Mouse (Mus musculus) kidney, embryonic 16.5 days (tissue): ENCODE results near the gene Pigk. TPM values are rescaled to one million over a fixed set of nuclear protein-coding genes. Genes with fewer than 3 reads are reported as not detected.
A peak's percentile ranks its signal among the peaks of the same experiment; 100 is the strongest.

Experiments
- ATAC-seq: fragments of 200-750 bp; cut with Nextera tagmentation; 2 replicates; pipeline ENCODE4 v1.8.0; 2017; ENCODE audit warnings: moderate TSS enrichment; ENCODE audit not compliant: low FRiP score, low TSS enrichment
- H3K27ac ChIP-seq: fragments of 300-500 bp; sonication (generic); 2 replicates; pipeline ENCODE4 v1.5.1; 2014; ENCODE audit warnings: low read length
- H3K27me3 ChIP-seq: fragments of 300-500 bp; sonication (generic); 2 replicates; pipeline ENCODE4 v1.6.1; 2014; ENCODE audit warnings: low read length, control low read depth, mixed read lengths; ENCODE audit not compliant: insufficient read depth
- H3K36me3 ChIP-seq: fragments of 300-500 bp; sonication (generic); 2 replicates; pipeline ENCODE4 v1.6.1; 2014; ENCODE audit warnings: low read length, control low read depth, mixed read lengths; ENCODE audit not compliant: insufficient read depth
- H3K4me1 ChIP-seq: fragments of 300-500 bp; sonication (generic); 2 replicates; pipeline ENCODE4 v1.6.1; 2014; ENCODE audit warnings: low read length, control low read depth, mixed read lengths; ENCODE audit not compliant: insufficient read depth
- H3K4me2 ChIP-seq: fragments of 300-500 bp; sonication (generic); replicated peaks from 2 replicates; pipeline ENCODE4 v1.6.1; 2014; ENCODE audit warnings: low read depth, low read length
- H3K4me3 ChIP-seq: fragments of 300-500 bp; sonication (generic); 2 replicates; pipeline ENCODE4 v1.5.1; 2014; ENCODE audit warnings: mild to moderate bottlenecking, low read length
- H3K9ac ChIP-seq: fragments of 300-500 bp; sonication (generic); replicated peaks from 2 replicates; pipeline ENCODE4 v1.6.1; 2014; ENCODE audit warnings: low read length
- H3K9me3 ChIP-seq: fragments of 300-500 bp; sonication (generic); 2 replicates; pipeline ENCODE4 v1.6.1; 2016; ENCODE audit warnings: low read length, control low read depth
- WGBS: fragments of 180-500 bp; shearing (Covaris S2); extraction: QIAGEN DNeasy Blood & Tissue Kit; methylation state at CpG from one replicate; pipeline ENCODE4 v1.1.7; 2014; 5-methylcytosine and 5-hydroxymethylcytosine counted together
- polyA plus RNA-seq: library from polyadenylated mRNA; unstranded; fragments of >200 nt; fragmentation: Nextera tagmentation; extraction: Ambion mirVana; gene quantifications from 2 replicates; pipeline ENCODE4 v1.2.1, GENCODE M21; 2015

Pigk gene
- polyA plus RNA-seq, 1 experiment from 2014 or later, result 43.9 TPM

GRCm38 (mm10) chr3:152971373-152971772 is 257.5 kb downstream of the Pigk start:
- Histone ChIP-seq H3K27me3 (no peaks in the 10 kb centered on the region), H3K4me1 (no peaks in the 10 kb centered on the region), H3K9ac (no peak overlapping the region), H3K9me3 (no peaks in the 10 kb centered on the region), H3K36me3 (no peaks in the 10 kb centered on the region), H3K27ac (no peak overlapping the region), H3K4me3 (no peak overlapping the region), H3K4me2 (no peak overlapping the region)
- WGBS, result 82% methylated on average over 4 of the region's 4 CpGs
- ATAC-seq, result no peak

- no peak overlapping the region for H3K27ac ChIP-seq
- H3K9me3 ChIP-seq, result no peaks in the 10 kb centered on the region
- WGBS, result 69% methylated on average over 11 of the region's 11 CpGs
- peaks cover 15% of the 10 kb centered on the region for H3K4me1 ChIP-seq
- H3K4me2 ChIP-seq, result no peak overlapping the region
- no peak for ATAC-seq
- H3K9ac ChIP-seq, result no peak overlapping the region
- H3K27me3 ChIP-seq, result peaks cover 9% of the 10 kb centered on the region
- H3K36me3 ChIP-seq, result no peaks in the 10 kb centered on the region
- H3K4me3 ChIP-seq, result no peak overlapping the region
Observed at GRCm38 (mm10) chr3:152979481-152980092, 265.7 kb downstream of the Pigk start.

DNA sequence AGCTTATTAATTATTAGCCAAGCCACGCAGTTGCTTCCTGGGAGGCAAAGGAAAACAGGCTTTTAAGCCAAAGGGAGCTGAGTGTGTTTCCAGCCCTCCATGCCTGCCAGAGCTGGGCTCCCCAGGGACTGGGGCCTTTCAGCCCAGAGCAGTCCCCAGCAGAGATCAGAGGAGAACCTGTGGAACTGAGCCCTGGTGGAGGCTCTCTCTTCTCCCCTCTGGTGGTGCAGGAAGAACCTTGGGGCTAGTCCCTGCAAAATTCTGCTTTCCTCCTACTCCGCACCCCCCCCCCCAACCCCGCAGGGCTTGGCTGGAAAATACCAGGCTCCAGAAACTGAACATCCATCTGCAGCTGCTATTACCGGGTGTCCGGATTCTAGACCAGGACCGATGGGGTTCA is 266.5 kb downstream of the Pigk start:
- H3K9me3 ChIP-seq, result no peaks in the 10 kb centered on the region
- peak; percentile 75 for ATAC-seq
- no peak overlapping the region for H3K27ac ChIP-seq
- no peaks in the 10 kb centered on the region for H3K36me3 ChIP-seq
- peaks cover 9% of the 10 kb centered on the region for H3K27me3 ChIP-seq
- H3K9ac ChIP-seq, result peak overlapping the region; percentile 14; the same call in 1 of the 2 replicates
- H3K4me2 ChIP-seq, result peak overlapping the region; percentile 62
- WGBS, result 9% methylated on average over 6 of the region's 6 CpGs
- H3K4me3 ChIP-seq, result peak overlapping the region; percentile 49
- H3K4me1 ChIP-seq, result peaks cover 15% of the 10 kb centered on the region

GRCm38 (mm10) chr3:152980978-152981974 is 267.4 kb downstream of the Pigk start:
- Histone ChIP-seq H3K9me3 (no peaks in the 10 kb centered on the region), H3K36me3 (no peaks in the 10 kb centered on the region), H3K4me3 (peak overlapping the region; percentile 49), H3K27me3 (peaks cover 9% of the 10 kb centered on the region), H3K4me2 (peak overlapping the region; percentile 62), H3K9ac (peak overlapping the region; percentile 50), H3K4me1 (peaks cover 15% of the 10 kb centered on the region), H3K27ac (no peak overlapping the region)
- WGBS, result under 1% methylated on average over 47 of the region's 47 CpGs
- ATAC-seq, result peak; percentile 89

GRCm38 (mm10) chr3:152981988-152982387 is 268.1 kb downstream of the Pigk start, which contains the start of gene St6galnac5:
Gene St6galnac5 (minus strand): TSS chr3:152982246.
- Histone ChIP-seq H3K4me1 (peaks cover 15% of the 10 kb centered on the region), H3K36me3 (no peaks in the 10 kb centered on the region), H3K27ac (no peak within 1 kb of the TSS), H3K4me3 (peak within 1 kb of the TSS; percentile 49), H3K4me2 (peak within 1 kb of the TSS; percentile 62), H3K27me3 (peaks cover 9% of the 10 kb centered on the region), H3K9me3 (no peaks in the 10 kb centered on the region), H3K9ac (peak within 1 kb of the TSS; percentile 50)
- WGBS, result under 1% methylated on average over 17 of the region's 17 CpGs
- peak; percentile 26; the same call in 1 of the 2 replicates for ATAC-seq

DNA sequence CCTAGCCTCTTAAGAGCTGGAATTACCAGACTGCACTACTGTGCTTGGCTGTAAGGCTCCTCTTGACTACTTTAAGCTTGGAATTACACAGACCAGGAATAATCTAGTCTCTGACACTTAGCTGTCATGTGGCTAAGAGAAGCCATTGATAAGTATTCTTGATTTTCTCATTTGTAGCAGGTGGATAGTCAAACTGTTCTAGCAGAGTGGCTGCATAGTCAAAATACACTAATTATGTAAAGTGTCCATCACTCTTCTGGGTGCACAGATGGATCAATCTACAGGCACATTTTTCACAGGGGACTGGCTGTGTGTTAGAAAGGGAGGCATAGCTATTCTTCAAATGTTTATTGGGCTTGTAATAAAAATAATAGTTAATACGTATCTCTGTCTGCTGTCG is 276.9 kb downstream of the Pigk start:
- Histone ChIP-seq H3K36me3 (no peaks in the 10 kb centered on the region), H3K27me3 (no peaks in the 10 kb centered on the region), H3K9me3 (no peaks in the 10 kb centered on the region), H3K9ac (no peak overlapping the region), H3K4me2 (no peak overlapping the region), H3K27ac (no peak overlapping the region), H3K4me1 (no peaks in the 10 kb centered on the region), H3K4me3 (no peak overlapping the region)
- 82% methylated on average over 2 of the region's 2 CpGs for WGBS
- ATAC-seq, result no peak

- no peak for ATAC-seq
Observed at GRCm38 (mm10) chr3:152993608-152994007, 279.7 kb downstream of the Pigk start.

GRCm38 (mm10) chr3:152998106-152998505 is 284.2 kb downstream of the Pigk start:
- H3K4me2 ChIP-seq, result no peak overlapping the region
- H3K36me3 ChIP-seq, result no peaks in the 10 kb centered on the region
- WGBS, result 42% methylated on average over 5 of the region's 5 CpGs
- 0 out of 2 replicates have a peak, but pooled peaks cover 2% of the 10 kb centered on the region for H3K4me1 ChIP-seq
- no peaks in the 10 kb centered on the region for H3K27me3 ChIP-seq
- no peak; the same call in 1 of the 2 replicates for ATAC-seq
- no peak overlapping the region for H3K27ac ChIP-seq
- H3K4me3 ChIP-seq, result no peak overlapping the region
- no peak overlapping the region for H3K9ac ChIP-seq
- H3K9me3 ChIP-seq, result no peaks in the 10 kb centered on the region

More at GRCm38 (mm10) chr3:152993608-152994007, 279.7 kb downstream of the Pigk start:
- 62% methylated on average over 5 of the region's 5 CpGs for WGBS
- 0 out of 2 replicates have a peak, but pooled peaks cover 2% of the 10 kb centered on the region for H3K4me1 ChIP-seq
- no peak overlapping the region for H3K9ac ChIP-seq
- H3K9me3 ChIP-seq, result no peaks in the 10 kb centered on the region
- no peak overlapping the region for H3K4me3 ChIP-seq
- no peak overlapping the region for H3K4me2 ChIP-seq
- H3K27me3 ChIP-seq, result no peaks in the 10 kb centered on the region
- H3K36me3 ChIP-seq, result no peaks in the 10 kb centered on the region
- no peak overlapping the region for H3K27ac ChIP-seq

GRCm38 (mm10) chr3:152998901-152999300 is 285.0 kb downstream of the Pigk start:
- H3K9me3 ChIP-seq, result no peaks in the 10 kb centered on the region
- H3K36me3 ChIP-seq, result no peaks in the 10 kb centered on the region
- WGBS, result 74% methylated on average over 5 of the region's 5 CpGs
- no peak overlapping the region for H3K4me2 ChIP-seq
- ATAC-seq, result no peak
- H3K27ac ChIP-seq, result no peak overlapping the region
- 0 out of 2 replicates have a peak, but pooled peaks cover 2% of the 10 kb centered on the region for H3K4me1 ChIP-seq
- no peaks in the 10 kb centered on the region for H3K27me3 ChIP-seq
- H3K9ac ChIP-seq, result no peak overlapping the region
- no peak overlapping the region for H3K4me3 ChIP-seq
